Mouse (Mus musculus) limb, embryonic 14.5 days (tissue): Measurements from ENCODE around the gene Iqcn. TPM values are rescaled to one million over a fixed set of nuclear protein-coding genes. Genes with fewer than 3 reads are reported as not detected.
A peak's percentile ranks its signal among the peaks of the same experiment; 100 is the strongest.

Experiments used
- ATAC-seq: fragments of 200-750 bp; cut with Nextera tagmentation; 2 replicates; pipeline ENCODE4 v1.8.0; 2017; ENCODE audit warnings: low read depth, moderate number of reproducible peaks, moderate TSS enrichment; ENCODE audit not compliant: low FRiP score
- DNase-seq: peaks from one replicate; pipeline ENCODE4 v3.0.0-alpha.2; 2015; ENCODE audit warnings: low spot score
- H3K27ac ChIP-seq: fragments of 300-500 bp; sonication (generic); replicated peaks from 2 replicates; pipeline ENCODE4 v1.5.1; 2014; ENCODE audit warnings: low read depth, mild to moderate bottlenecking, low read length, moderate library complexity, mixed read lengths
- H3K27me3 ChIP-seq: fragments of 300-500 bp; sonication (generic); 2 replicates; pipeline ENCODE4 v1.6.1; 2014; ENCODE audit warnings: low read length, mixed read lengths; ENCODE audit not compliant: control insufficient read depth, insufficient read depth
- H3K36me3 ChIP-seq: fragments of 300-500 bp; sonication (generic); 2 replicates; pipeline ENCODE4 v1.6.1; 2014; ENCODE audit warnings: mild to moderate bottlenecking, low read length, moderate library complexity, mixed read lengths; ENCODE audit not compliant: control insufficient read depth, insufficient read depth
- H3K4me1 ChIP-seq: fragments of 300-500 bp; sonication (generic); 2 replicates; pipeline ENCODE4 v1.6.1; 2014; ENCODE audit warnings: antibody characterized with exemption, low read length, mixed read lengths; ENCODE audit not compliant: control insufficient read depth, insufficient read depth
- H3K4me2 ChIP-seq: fragments of 300-500 bp; sonication (generic); replicated peaks from 2 replicates; pipeline ENCODE4 v1.6.1; 2014; ENCODE audit warnings: low read depth, mild to moderate bottlenecking, low read length, moderate library complexity; ENCODE audit not compliant: severe bottlenecking
- H3K4me3 ChIP-seq: fragments of 300-500 bp; sonication (generic); replicated peaks from 2 replicates; pipeline ENCODE4 v1.5.1; 2014; ENCODE audit warnings: low read length
- H3K9ac ChIP-seq: fragments of 300-500 bp; sonication (generic); 2 replicates; pipeline ENCODE4 v1.6.1; 2014; ENCODE audit warnings: mild to moderate bottlenecking, low read depth, low read length, moderate library complexity; ENCODE audit not compliant: severe bottlenecking
- H3K9me3 ChIP-seq: fragments of 300-500 bp; sonication (generic); 2 replicates; pipeline ENCODE4 v1.6.1; 2016; ENCODE audit warnings: low read length; ENCODE audit not compliant: control insufficient read depth
- POLR2A ChIP-seq: fragments of 200-500 bp; IDR thresholded peaks from 2 replicates; pipeline ENCODE4 v1.8.0; 2012; ENCODE audit warnings: inconsistent platforms, mild to moderate bottlenecking, moderate library complexity, borderline replicate concordance; ENCODE audit not compliant: insufficient read depth, insufficient read length; ENCODE audit errors: extremely low read depth
- WGBS: fragments of 180-500 bp; shearing (Covaris S2); extraction: QIAGEN DNeasy Blood & Tissue Kit; methylation state at CpG from one replicate; pipeline ENCODE4 v1.1.7; 2014; 5-methylcytosine and 5-hydroxymethylcytosine counted together
- polyA plus RNA-seq, 2 experiments: library from polyadenylated mRNA; depleted of rRNA in 1 of 2; stranded (reverse) in 1 of 2; unstranded in 1 of 2; fragments of >200 nt; fragmentation: Nextera tagmentation in 1 of 2; extraction: Ambion mirVana in 1 of 2; gene quantifications; 2 replicates each; pipeline versions ENCODE4 v1.2.1 to v1.2.3; 2012 to 2014

Iqcn gene
- polyA plus RNA-seq, 2 experiments, result 0.04 to 0.10 TPM

DNA sequence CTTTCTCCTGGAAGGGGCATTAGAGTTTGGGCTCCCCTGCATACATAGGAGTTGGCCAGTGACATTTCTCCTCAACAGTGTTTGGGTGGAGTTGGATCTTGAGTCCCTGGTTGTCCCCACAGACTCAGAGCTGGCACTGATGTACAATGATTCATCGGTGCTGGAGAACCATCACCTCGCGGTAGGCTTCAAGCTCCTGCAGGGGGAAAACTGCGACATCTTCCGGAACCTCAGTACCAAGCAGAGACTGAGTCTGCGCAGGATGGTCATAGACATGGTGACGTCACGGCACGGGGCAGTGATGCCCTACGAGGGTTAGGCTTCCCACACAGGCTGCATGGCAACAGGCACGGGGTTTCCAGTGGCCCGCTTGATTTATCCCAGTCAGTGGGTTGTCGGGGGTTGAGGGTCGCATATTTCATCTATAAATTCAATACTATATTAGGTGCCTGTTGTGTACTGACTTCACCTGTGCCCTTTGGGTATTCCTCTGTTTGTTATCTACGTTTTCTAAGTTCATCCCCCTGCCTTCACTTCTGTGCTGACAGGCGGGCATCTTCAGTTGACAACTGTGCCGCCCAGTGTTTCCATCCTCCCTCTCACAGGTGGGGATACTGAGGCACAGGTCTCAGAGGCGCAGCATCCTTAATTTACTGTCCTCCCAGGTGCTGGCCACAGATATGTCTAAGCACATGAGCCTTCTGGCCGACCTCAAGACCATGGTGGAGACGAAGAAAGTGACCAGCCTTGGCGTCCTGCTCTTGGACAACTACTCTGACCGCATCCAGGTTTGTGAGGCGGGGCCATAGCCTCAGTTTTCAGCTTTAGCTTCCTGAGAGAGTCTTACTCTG is 45.2 kb downstream of the Iqcn start:
- no peak for TF ChIP-seq POLR2A
- no peak for ATAC-seq
- no peak overlapping the region for H3K27ac ChIP-seq
- H3K9me3 ChIP-seq, result no peaks in the 10 kb centered on the region
- H3K4me3 ChIP-seq, result no peak overlapping the region
- no peaks in the 10 kb centered on the region for H3K36me3 ChIP-seq
- H3K4me1 ChIP-seq, result peaks cover 14% of the 10 kb centered on the region
- no peak overlapping the region for H3K9ac ChIP-seq
- H3K27me3 ChIP-seq, result peaks cover 42% of the 10 kb centered on the region
- no peak for DNase-seq
- 89% methylated on average over 23 of the region's 23 CpGs for WGBS
- H3K4me2 ChIP-seq, result no peak overlapping the region

DNA sequence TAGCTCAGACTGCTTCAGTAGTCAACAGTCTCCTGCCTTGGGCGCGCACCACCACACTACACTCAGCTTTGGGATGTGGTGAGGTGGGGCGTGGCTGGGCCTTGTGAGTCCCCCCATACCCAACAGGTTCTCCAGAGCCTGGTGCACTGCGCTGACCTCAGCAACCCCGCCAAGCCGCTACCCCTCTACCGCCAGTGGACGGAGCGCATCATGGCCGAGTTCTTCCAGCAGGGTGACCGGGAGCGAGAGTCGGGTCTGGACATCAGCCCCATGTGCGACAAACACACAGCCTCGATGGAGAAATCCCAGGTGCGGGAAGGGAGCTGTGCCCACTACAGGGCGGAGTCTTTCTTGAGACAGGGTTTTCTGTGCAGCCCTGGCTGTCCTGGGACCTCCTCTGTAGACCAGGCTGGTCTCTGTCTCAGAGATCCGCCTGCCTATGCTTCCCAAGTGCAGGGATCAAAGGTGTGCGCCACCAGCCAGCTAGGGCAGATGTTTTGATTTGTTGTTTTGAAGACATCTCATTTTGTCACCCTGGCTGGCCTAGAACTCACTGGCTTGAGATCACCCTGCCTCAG is 45.9 kb downstream of the Iqcn start:
- no peak overlapping the region for H3K4me3 ChIP-seq
- H3K36me3 ChIP-seq, result no peaks in the 10 kb centered on the region
- no peak for TF ChIP-seq POLR2A
- H3K4me1 ChIP-seq, result peaks cover 13% of the 10 kb centered on the region
- H3K27ac ChIP-seq, result no peak overlapping the region
- 77% methylated on average over 19 of the region's 19 CpGs for WGBS
- DNase-seq (no peak), ATAC-seq (no peak)
- H3K9ac ChIP-seq, result no peak overlapping the region
- H3K4me2 ChIP-seq, result no peak overlapping the region
- H3K27me3 ChIP-seq, result peaks cover 35% of the 10 kb centered on the region
- H3K9me3 ChIP-seq, result no peaks in the 10 kb centered on the region

DNA sequence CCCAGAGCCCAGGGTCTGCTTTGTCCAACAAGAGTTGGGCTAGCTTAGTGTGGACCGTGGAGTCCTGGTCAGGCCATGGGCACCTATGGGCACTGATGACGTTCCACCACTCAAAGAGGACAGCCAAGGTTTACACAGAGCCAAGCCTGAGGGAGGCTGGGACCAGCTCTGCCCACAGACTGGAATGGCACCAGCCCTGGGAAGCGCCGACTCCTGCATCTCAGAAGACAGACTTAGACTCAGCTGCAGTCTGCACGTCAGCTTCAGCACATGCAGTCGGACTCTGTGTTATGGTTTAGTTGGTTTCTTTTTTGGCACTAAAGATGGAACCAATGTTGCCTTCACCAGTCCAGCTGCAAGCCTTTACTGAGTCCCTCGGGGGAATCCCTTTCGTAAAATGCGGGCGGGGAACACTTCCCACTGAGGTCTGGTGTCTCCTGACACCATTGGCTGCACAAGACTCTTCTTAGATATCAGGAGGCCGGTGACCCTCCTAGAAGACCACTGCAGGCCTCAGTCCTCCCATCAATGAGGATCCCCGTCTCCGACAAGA is 46.9 kb downstream of the Iqcn start:
- H3K4me1 ChIP-seq, result peaks cover 15% of the 10 kb centered on the region
- H3K36me3 ChIP-seq, result no peaks in the 10 kb centered on the region
- no peak overlapping the region for H3K9ac ChIP-seq
- no peak for TF ChIP-seq POLR2A
- no peak overlapping the region for H3K4me3 ChIP-seq
- H3K4me2 ChIP-seq, result no peak overlapping the region
- WGBS, result 75% methylated on average over 13 of the region's 13 CpGs
- no peak overlapping the region for H3K27ac ChIP-seq
- peaks cover 25% of the 10 kb centered on the region for H3K27me3 ChIP-seq
- DNase-seq, result no peak
- no peaks in the 10 kb centered on the region for H3K9me3 ChIP-seq
- ATAC-seq, result no peak

DNA sequence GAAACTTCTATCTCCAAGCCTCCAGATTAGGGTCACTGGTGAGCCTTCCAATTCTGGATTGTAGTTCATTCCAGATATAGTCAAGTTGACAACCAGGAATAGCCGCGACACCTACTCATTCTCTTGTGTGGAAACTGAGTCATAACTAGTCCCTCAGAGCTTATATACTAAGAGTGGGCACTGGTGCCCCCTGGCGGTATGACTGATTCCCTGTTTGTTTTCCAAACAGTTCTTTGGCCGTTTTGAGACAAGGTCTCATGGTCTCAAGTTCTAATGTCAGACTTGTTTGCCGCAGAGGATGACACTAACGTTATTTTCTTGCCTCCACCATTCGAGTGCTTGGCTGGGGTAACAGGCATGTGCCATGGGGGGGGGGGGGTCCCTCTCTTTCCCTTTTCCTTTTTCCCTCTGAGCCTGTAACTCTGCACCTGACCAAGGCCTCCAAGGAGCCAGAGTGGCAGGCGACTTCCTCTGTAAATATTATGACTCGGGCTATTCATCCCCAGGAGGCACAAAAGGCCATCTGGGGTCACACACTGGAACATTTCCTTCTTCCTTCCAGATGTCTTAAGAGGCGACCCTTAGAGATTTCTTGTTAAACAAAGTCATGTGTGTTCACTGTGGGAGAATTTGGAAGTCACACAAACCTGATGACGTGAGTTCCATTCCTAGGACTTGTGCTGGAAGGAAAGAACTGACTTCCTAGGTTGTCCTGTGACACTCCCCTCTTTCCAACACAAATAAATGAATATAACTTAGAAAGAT is 48.9 kb downstream of the Iqcn start:
- H3K9me3 ChIP-seq, result no peaks in the 10 kb centered on the region
- peaks cover 18% of the 10 kb centered on the region for H3K4me1 ChIP-seq
- H3K27me3 ChIP-seq, result peaks cover 6% of the 10 kb centered on the region; the same call in 1 of the 2 replicates
- TF ChIP-seq POLR2A, result no peak
- no peak overlapping the region for H3K4me3 ChIP-seq
- 0 out of 2 replicates have a peak overlapping the region, but pooled peaks have one; percentile 34 for H3K4me2 ChIP-seq
- H3K9ac ChIP-seq, result no peak overlapping the region
- peaks cover 12% of the 10 kb centered on the region for H3K36me3 ChIP-seq
- H3K27ac ChIP-seq, result peak overlapping the region; percentile 53; the same call in 1 of the 2 replicates
- peak; percentile 73 for DNase-seq
- 19% methylated on average over 11 of the region's 11 CpGs for WGBS
- ATAC-seq, result no peak

DNA sequence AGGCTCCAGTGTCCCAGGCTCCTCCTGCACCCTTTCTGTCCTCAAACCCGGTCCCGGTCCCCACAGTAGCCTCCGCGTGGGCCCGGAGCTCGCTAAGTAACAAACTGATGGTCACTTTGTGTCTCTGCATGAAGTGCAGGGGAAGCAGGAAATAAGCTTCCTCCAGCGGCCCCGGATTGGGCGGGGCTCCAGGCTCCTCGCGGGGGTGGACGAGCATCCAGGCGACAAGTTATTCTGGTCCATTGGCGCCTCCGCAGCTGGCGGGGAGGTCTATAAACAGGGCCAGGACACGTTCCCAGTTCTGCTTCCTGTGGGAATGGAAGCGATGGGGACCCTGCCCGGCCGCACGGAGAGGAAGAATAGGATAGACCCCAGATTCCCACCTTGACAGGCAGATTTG is 49.9 kb downstream of the Iqcn start:
- H3K4me1 ChIP-seq, result peaks cover 18% of the 10 kb centered on the region
- DNase-seq, result peak; percentile 66
- peaks cover 21% of the 10 kb centered on the region for H3K36me3 ChIP-seq
- 16% methylated on average over 21 of the region's 21 CpGs for WGBS
- H3K4me2 ChIP-seq, result peak overlapping the region; percentile 34
- peak overlapping the region; percentile 16; the same call in 1 of the 2 replicates for H3K9ac ChIP-seq
- TF ChIP-seq POLR2A, result no peak
- H3K4me3 ChIP-seq, result 0 out of 2 replicates have a peak overlapping the region, but pooled peaks have one; percentile 4
- ATAC-seq, result no peak
- H3K27me3 ChIP-seq, result no peaks in the 10 kb centered on the region
- H3K27ac ChIP-seq, result peak overlapping the region; percentile 53
- no peaks in the 10 kb centered on the region for H3K9me3 ChIP-seq
